Mouse (Mus musculus): Measurements from ENCODE around the gene Kxd1. TPM values are rescaled to one million over a fixed set of nuclear protein-coding genes. Genes with fewer than 3 reads are reported as not detected.

The Kxd1 gene
- total RNA-seq (2014; rRNA removed) (36.3 and 38.2 TPM in 2 replicates), polyA plus RNA-seq (2015; fragmentation: Nextera tagmentation; extraction: Ambion mirVana) (53.1 and 55.8 TPM in 2 replicates)

DNA sequence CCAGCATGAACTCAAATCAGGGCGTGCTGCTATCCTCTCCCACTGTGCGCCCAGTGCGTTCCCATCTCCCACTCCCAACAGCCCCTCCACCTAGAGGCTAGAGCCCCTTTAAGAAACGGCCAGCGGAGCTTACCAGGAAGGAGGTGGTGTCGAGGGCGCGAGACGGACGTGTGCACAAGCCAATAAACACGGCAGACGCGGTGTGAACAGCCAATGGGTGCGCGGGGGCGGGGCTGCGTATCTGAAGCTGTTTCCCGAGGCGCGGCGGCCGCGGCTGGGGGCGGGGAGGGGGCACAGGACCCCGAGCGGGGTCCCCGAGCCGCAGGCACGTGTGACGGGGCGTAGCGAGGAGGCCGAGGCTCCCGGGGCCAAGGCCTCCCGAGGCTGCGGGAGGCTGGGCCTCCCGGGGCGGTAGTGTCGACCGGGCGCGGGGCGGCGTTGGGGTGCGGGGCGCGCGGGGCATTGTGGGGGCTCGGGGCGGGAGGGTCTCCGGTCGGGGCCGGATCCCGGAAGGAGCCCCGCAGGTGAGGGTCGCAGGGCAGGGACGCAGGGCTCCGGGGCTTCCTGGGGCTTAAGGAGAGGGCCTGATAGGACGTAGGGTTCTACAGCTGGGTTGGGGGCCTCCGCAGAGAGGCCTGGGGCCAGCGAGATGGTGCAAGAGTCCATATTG is at the start of gene Kxd1, which contains the start of gene Fkbp8:
Gene Kxd1 (minus strand): TSS at position 445 of the 670 bp plus-strand sequence.
Gene Fkbp8 (plus strand): TSS at position 213 of the 670 bp plus-strand sequence.
- no peaks in the 10 kb centered on the region for H3K27me3 ChIP-seq (ENCODE audit: insufficient read depth, low read length)
- WGBS, result 1% methylated on average over 44 of the region's 61 CpGs
- peak within 1 kb of the TSS; percentile 75 for H3K27ac ChIP-seq (ENCODE audit: low read depth, low read length)
- peak; percentile 55 for TF ChIP-seq CTCF (IDR thresholded peaks at IDR 0.05)
- H3K4me1 ChIP-seq (ENCODE audit: insufficient read depth, low read length), result peaks cover 6% of the 10 kb centered on the region; the same call in 1 of the 2 replicates
- peak within 1 kb of the TSS; percentile 71 for H3K9ac ChIP-seq (replicated peaks; ENCODE audit: low read length, poor library complexity, severe bottlenecking)
- peaks cover 23% of the 10 kb centered on the region for H3K36me3 ChIP-seq (ENCODE audit: insufficient read depth, low read length)
- H3K9me3 ChIP-seq (ENCODE audit: low read length), result no peaks in the 10 kb centered on the region
- peak within 1 kb of the TSS; percentile 82 for H3K4me2 ChIP-seq (ENCODE audit: low read depth, low read length, poor library complexity, severe bottlenecking)
- peak; percentile 97 for DNase-seq (ENCODE audit: low spot score)
- ATAC-seq (ENCODE audit: low FRiP score), result peak; percentile 92
- peak within 1 kb of the TSS; percentile 70 for H3K4me3 ChIP-seq (ENCODE audit: low read depth, low read length)

- no peak for ATAC-seq (ENCODE audit: low FRiP score)
- Histone ChIP-seq H3K4me2 (ENCODE audit: low read depth, low read length, poor library complexity, severe bottlenecking) (no peak overlapping the region), H3K36me3 (ENCODE audit: insufficient read depth, low read length) (peaks cover 42% of the 10 kb centered on the region), H3K9ac (replicated peaks; ENCODE audit: low read length, poor library complexity, severe bottlenecking) (no peak overlapping the region), H3K27ac (ENCODE audit: low read depth, low read length) (no peak overlapping the region), H3K4me3 (ENCODE audit: low read depth, low read length) (no peak overlapping the region), H3K9me3 (ENCODE audit: low read length) (no peaks in the 10 kb centered on the region), H3K27me3 (ENCODE audit: insufficient read depth, low read length) (no peaks in the 10 kb centered on the region), H3K4me1 (ENCODE audit: insufficient read depth, low read length) (no peaks in the 10 kb centered on the region)
- 97% methylated on average over 3 of the region's 3 CpGs for WGBS
- TF ChIP-seq CTCF (IDR thresholded peaks at IDR 0.05), result no peak
- no peak for DNase-seq (ENCODE audit: low spot score)
Measured at GRCm38 (mm10) chr8:70577207-70577606, 49.5 kb upstream of the Kxd1 start.

- Histone ChIP-seq H3K4me2 (ENCODE audit: low read depth, low read length, poor library complexity, severe bottlenecking) (no peak overlapping the region), H3K27me3 (ENCODE audit: insufficient read depth, low read length) (no peaks in the 10 kb centered on the region), H3K4me1 (ENCODE audit: insufficient read depth, low read length) (no peaks in the 10 kb centered on the region), H3K9me3 (ENCODE audit: low read length) (no peaks in the 10 kb centered on the region), H3K27ac (ENCODE audit: low read depth, low read length) (no peak overlapping the region), H3K4me3 (ENCODE audit: low read depth, low read length) (no peak overlapping the region), H3K9ac (replicated peaks; ENCODE audit: low read length, poor library complexity, severe bottlenecking) (no peak overlapping the region), H3K36me3 (ENCODE audit: insufficient read depth, low read length) (peaks cover 22% of the 10 kb centered on the region)
- DNase-seq (ENCODE audit: low spot score) (no peak), ATAC-seq (ENCODE audit: low FRiP score) (no peak)
- 75% methylated on average over 4 of the region's 4 CpGs for WGBS
- no peak for TF ChIP-seq CTCF (IDR thresholded peaks at IDR 0.05)
Measured at GRCm38 (mm10) chr8:70574915-70575314, 47.2 kb upstream of the Kxd1 start.

DNA sequence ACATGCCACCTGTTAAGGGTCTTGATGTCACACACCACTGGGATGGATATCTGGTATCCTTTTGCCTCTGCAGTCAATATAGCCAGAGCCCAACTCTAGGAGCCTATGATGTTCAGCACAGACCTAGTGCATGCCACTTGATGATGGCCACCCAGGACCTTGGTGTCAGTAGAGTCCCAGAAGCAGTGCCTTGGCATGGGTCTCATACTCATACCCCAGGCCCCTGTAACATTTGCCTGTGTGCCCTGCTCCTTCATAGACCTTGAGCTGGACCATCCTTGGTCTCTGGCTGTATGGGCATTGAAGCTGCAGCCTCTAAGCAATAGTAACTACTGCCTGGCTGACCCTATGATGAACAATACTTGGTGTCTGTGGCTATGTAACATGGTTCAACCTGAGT is 46.5 kb upstream of the Kxd1 start:
- Histone ChIP-seq H3K4me3 (ENCODE audit: low read depth, low read length) (no peak overlapping the region), H3K27ac (ENCODE audit: low read depth, low read length) (no peak overlapping the region), H3K4me2 (ENCODE audit: low read depth, low read length, poor library complexity, severe bottlenecking) (no peak overlapping the region), H3K4me1 (ENCODE audit: insufficient read depth, low read length) (no peaks in the 10 kb centered on the region), H3K9me3 (ENCODE audit: low read length) (no peaks in the 10 kb centered on the region), H3K9ac (replicated peaks; ENCODE audit: low read length, poor library complexity, severe bottlenecking) (no peak overlapping the region), H3K36me3 (ENCODE audit: insufficient read depth, low read length) (peaks cover 21% of the 10 kb centered on the region), H3K27me3 (ENCODE audit: insufficient read depth, low read length) (no peaks in the 10 kb centered on the region)
- no peak for TF ChIP-seq CTCF (IDR thresholded peaks at IDR 0.05)
- no peak for ATAC-seq (ENCODE audit: low FRiP score)
- DNase-seq (ENCODE audit: low spot score), result no peak

- Histone ChIP-seq H3K4me2 (ENCODE audit: low read depth, low read length, poor library complexity, severe bottlenecking) (no peak overlapping the region), H3K36me3 (ENCODE audit: insufficient read depth, low read length) (0 out of 2 replicates have a peak, but pooled peaks cover 5% of the 10 kb centered on the region), H3K9ac (replicated peaks; ENCODE audit: low read length, poor library complexity, severe bottlenecking) (no peak overlapping the region), H3K27ac (ENCODE audit: low read depth, low read length) (no peak overlapping the region), H3K4me3 (ENCODE audit: low read depth, low read length) (no peak overlapping the region), H3K4me1 (ENCODE audit: insufficient read depth, low read length) (no peaks in the 10 kb centered on the region), H3K27me3 (ENCODE audit: insufficient read depth, low read length) (no peaks in the 10 kb centered on the region), H3K9me3 (ENCODE audit: low read length) (no peaks in the 10 kb centered on the region)
- ATAC-seq (ENCODE audit: low FRiP score), result no peak
- 73% methylated on average over 6 of the region's 6 CpGs for WGBS
- DNase-seq (ENCODE audit: low spot score), result no peak
- TF ChIP-seq CTCF (IDR thresholded peaks at IDR 0.05), result no peak
Measured at GRCm38 (mm10) chr8:70570990-70571389, 43.2 kb upstream of the Kxd1 start.

GRCm38 (mm10) chr8:70570360-70570759 is 42.6 kb upstream of the Kxd1 start:
- no peak for TF ChIP-seq CTCF (IDR thresholded peaks at IDR 0.05)
- no peak for DNase-seq (ENCODE audit: low spot score)
- no peak for ATAC-seq (ENCODE audit: low FRiP score)
- Histone ChIP-seq H3K9ac (replicated peaks; ENCODE audit: low read length, poor library complexity, severe bottlenecking) (no peak overlapping the region), H3K9me3 (ENCODE audit: low read length) (no peaks in the 10 kb centered on the region), H3K27me3 (ENCODE audit: insufficient read depth, low read length) (no peaks in the 10 kb centered on the region), H3K36me3 (ENCODE audit: insufficient read depth, low read length) (0 out of 2 replicates have a peak, but pooled peaks cover 5% of the 10 kb centered on the region), H3K27ac (ENCODE audit: low read depth, low read length) (no peak overlapping the region), H3K4me3 (ENCODE audit: low read depth, low read length) (no peak overlapping the region), H3K4me2 (ENCODE audit: low read depth, low read length, poor library complexity, severe bottlenecking) (no peak overlapping the region), H3K4me1 (ENCODE audit: insufficient read depth, low read length) (no peaks in the 10 kb centered on the region)
